Mouse (Mus musculus): ENCODE measurements at regions not wholly inside any gene's neighbourhood (a gene's known extent, or its start where the extent isn't known, plus 50 kb on each side); places are given as distances from the start of the nearest gene placed in this dataset.
A peak's percentile ranks its signal among the peaks of the same experiment; 100 is the strongest.

- Histone ChIP-seq H3K27ac (no peak overlapping the region), H3K27me3 (replicated peaks) (no peaks in the 10 kb centered on the region), H3K4me1 (no peaks in the 10 kb centered on the region), H3K4me2 (no peak overlapping the region), H3K4me3 (no peak overlapping the region), H3K9me3 (no peaks in the 10 kb centered on the region), H3K9ac (no peak overlapping the region), H3K36me3 (replicated peaks) (no peaks in the 10 kb centered on the region)
- WGBS, result 85% methylated on average over 3 of the region's 3 CpGs
- ATAC-seq (replicated peaks), result no peak
Measured at GRCm38 (mm10) chr2:27812946-27813345, 73.3 kb upstream of the Col5a1 start.

- H3K4me3 ChIP-seq, result no peak overlapping the region
- no peaks in the 10 kb centered on the region for H3K4me1 ChIP-seq
- no peaks in the 10 kb centered on the region for H3K9me3 ChIP-seq
- no peak for ATAC-seq (replicated peaks)
- H3K27me3 ChIP-seq (replicated peaks), result no peaks in the 10 kb centered on the region
- WGBS, result 70% methylated on average over 6 of the region's 6 CpGs
- no peak overlapping the region for H3K9ac ChIP-seq
- no peaks in the 10 kb centered on the region for H3K36me3 ChIP-seq (replicated peaks)
- no peak overlapping the region for H3K4me2 ChIP-seq
- no peak overlapping the region for H3K27ac ChIP-seq
Measured at GRCm38 (mm10) chr2:27813370-27813769, 72.9 kb upstream of the Col5a1 start.

GRCm38 (mm10) chr2:27818656-27819055, 67.6 kb upstream of the Col5a1 start:
- Histone ChIP-seq H3K9ac (no peak overlapping the region), H3K27ac (no peak overlapping the region), H3K4me2 (no peak overlapping the region), H3K27me3 (replicated peaks) (no peaks in the 10 kb centered on the region), H3K4me3 (no peak overlapping the region), H3K36me3 (replicated peaks) (no peaks in the 10 kb centered on the region), H3K4me1 (no peaks in the 10 kb centered on the region; the same call in 1 of the 2 replicates), H3K9me3 (no peaks in the 10 kb centered on the region)
- no peak for ATAC-seq (replicated peaks)
- WGBS, result 52% methylated on average over 4 of the region's 4 CpGs

DNA sequence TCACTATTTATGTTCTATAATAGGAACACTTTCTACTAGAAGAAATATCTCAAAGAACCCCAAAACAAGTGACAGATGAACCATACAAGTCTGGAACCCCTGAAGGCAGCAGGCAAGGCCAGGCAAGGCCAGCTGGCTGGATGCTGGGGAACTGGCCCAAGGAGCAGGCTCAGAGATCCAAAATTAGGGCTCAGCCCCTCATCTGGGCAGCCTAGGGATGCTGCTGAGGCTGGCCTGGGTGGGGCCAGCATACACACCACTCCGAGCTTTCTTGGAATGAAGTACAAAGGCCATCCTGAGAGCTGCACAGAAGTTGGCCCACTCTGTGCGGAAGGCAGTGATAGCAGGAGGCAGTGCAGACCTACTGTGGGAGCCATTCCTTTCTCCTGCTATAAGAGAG, 59.4 kb upstream of the Col5a1 start:
- Histone ChIP-seq H3K36me3 (replicated peaks) (no peaks in the 10 kb centered on the region), H3K9ac (no peak overlapping the region), H3K4me1 (no peaks in the 10 kb centered on the region), H3K9me3 (no peaks in the 10 kb centered on the region), H3K4me3 (no peak overlapping the region), H3K27me3 (replicated peaks) (no peaks in the 10 kb centered on the region), H3K4me2 (no peak overlapping the region), H3K27ac (no peak overlapping the region)
- ATAC-seq (replicated peaks), result no peak
- 87% methylated on average over 2 of the region's 2 CpGs for WGBS

DNA sequence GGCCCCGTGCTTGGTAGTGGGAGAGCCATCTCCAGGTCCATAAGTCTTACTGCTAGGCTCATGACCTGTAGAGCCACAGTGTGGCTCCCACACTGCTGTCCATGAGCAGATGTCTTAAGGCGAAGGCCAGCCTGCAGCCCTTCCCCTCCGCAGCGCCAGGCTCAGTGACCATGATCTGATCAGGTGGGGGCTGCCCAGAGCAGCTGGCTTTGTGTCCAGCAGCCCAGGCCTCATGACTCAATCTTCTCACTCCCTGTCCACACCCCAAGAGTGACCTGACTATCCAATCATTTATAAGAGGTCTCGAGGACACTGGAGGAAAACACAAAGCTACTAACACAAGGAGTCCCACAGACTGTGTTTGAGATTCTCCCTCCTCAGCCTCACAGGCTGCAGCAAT, 58.6 kb upstream of the Col5a1 start:
- Histone ChIP-seq H3K9ac (no peak overlapping the region), H3K36me3 (replicated peaks) (no peaks in the 10 kb centered on the region), H3K9me3 (no peaks in the 10 kb centered on the region), H3K4me1 (no peaks in the 10 kb centered on the region), H3K4me3 (no peak overlapping the region), H3K27me3 (replicated peaks) (no peaks in the 10 kb centered on the region), H3K4me2 (no peak overlapping the region), H3K27ac (no peak overlapping the region)
- 84% methylated on average over 5 of the region's 5 CpGs for WGBS
- ATAC-seq (replicated peaks), result no peak

DNA sequence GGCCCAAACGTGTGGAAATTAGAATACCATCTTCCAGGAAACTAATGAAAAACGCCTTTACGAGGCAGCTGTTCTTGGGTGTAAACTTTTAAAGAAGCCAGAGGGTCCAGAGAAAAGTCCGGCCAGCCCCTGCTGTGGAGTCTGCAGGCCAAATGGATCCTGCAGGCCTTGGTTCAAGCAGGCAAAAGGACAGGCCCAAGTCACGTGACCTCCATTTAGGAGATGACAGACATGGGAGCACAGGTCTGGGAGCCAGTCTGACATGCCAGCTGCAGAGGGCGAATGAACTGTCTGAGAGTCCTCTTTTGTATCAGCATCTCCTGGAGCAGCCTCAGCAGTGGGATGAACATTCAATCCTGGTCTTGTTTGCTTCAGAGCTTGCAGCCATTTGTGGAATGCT, 58.0 kb upstream of the Col5a1 start:
- no peaks in the 10 kb centered on the region for H3K9me3 ChIP-seq
- WGBS, result 81% methylated on average over 6 of the region's 6 CpGs
- no peaks in the 10 kb centered on the region for H3K27me3 ChIP-seq (replicated peaks)
- no peak for ATAC-seq (replicated peaks)
- no peak overlapping the region for H3K4me3 ChIP-seq
- no peak overlapping the region for H3K9ac ChIP-seq
- no peak overlapping the region for H3K4me2 ChIP-seq
- H3K36me3 ChIP-seq (replicated peaks), result no peaks in the 10 kb centered on the region
- H3K27ac ChIP-seq, result no peak overlapping the region
- H3K4me1 ChIP-seq, result no peaks in the 10 kb centered on the region

GRCm38 (mm10) chr2:27829551-27829950, 56.7 kb upstream of the Col5a1 start:
- Histone ChIP-seq H3K4me2 (no peak overlapping the region), H3K4me1 (no peaks in the 10 kb centered on the region), H3K9me3 (no peaks in the 10 kb centered on the region), H3K9ac (no peak overlapping the region), H3K27me3 (replicated peaks) (no peaks in the 10 kb centered on the region), H3K27ac (no peak overlapping the region), H3K36me3 (replicated peaks) (no peaks in the 10 kb centered on the region), H3K4me3 (no peak overlapping the region)
- 74% methylated on average over 5 of the region's 5 CpGs for WGBS
- no peak for ATAC-seq (replicated peaks)

GRCm38 (mm10) chr2:27834971-27835370, 51.3 kb upstream of the Col5a1 start:
- 86% methylated on average over 4 of the region's 4 CpGs for WGBS
- Histone ChIP-seq H3K9ac (no peak overlapping the region), H3K27ac (no peak overlapping the region), H3K4me3 (no peak overlapping the region), H3K36me3 (replicated peaks) (no peaks in the 10 kb centered on the region), H3K27me3 (replicated peaks) (no peaks in the 10 kb centered on the region), H3K4me1 (peaks cover 13% of the 10 kb centered on the region), H3K4me2 (no peak overlapping the region), H3K9me3 (no peaks in the 10 kb centered on the region)
- no peak for ATAC-seq (replicated peaks)

GRCm38 (mm10) chr2:27835758-27836460, 50.3 kb upstream of the Col5a1 start:
- H3K4me1 ChIP-seq, result peaks cover 13% of the 10 kb centered on the region
- no peak overlapping the region for H3K9ac ChIP-seq
- 16% methylated on average over 10 of the region's 10 CpGs for WGBS
- no peaks in the 10 kb centered on the region for H3K27me3 ChIP-seq (replicated peaks)
- no peak overlapping the region for H3K4me3 ChIP-seq
- H3K27ac ChIP-seq, result peak overlapping the region; percentile 65
- H3K36me3 ChIP-seq (replicated peaks), result no peaks in the 10 kb centered on the region
- 0 out of 2 replicates have a peak overlapping the region, but pooled peaks have one; percentile 5 for H3K4me2 ChIP-seq
- peak; percentile 85 for ATAC-seq (replicated peaks)
- no peaks in the 10 kb centered on the region for H3K9me3 ChIP-seq
